Mouse (Mus musculus) hindbrain, embryonic 15.5 days (tissue): Measurements from ENCODE around the gene Prl8a9. TPM values are rescaled to one million over a fixed set of nuclear protein-coding genes. Genes with fewer than 3 reads are reported as not detected.

Source experiments
- ATAC-seq: fragments of 200-750 bp; cut with Nextera tagmentation; 2 replicates; pipeline ENCODE4 v1.8.0; 2017; ENCODE audit warnings: low read depth, moderate number of reproducible peaks, moderate TSS enrichment; ENCODE audit not compliant: low FRiP score
- H3K27ac ChIP-seq: fragments of 300-500 bp; sonication (generic); replicated peaks from 2 replicates; pipeline ENCODE4 v1.5.1; 2015; ENCODE audit warnings: mild to moderate bottlenecking, inconsistent platforms
- H3K27me3 ChIP-seq: fragments of 300-500 bp; sonication (generic); 2 replicates; pipeline ENCODE4 v1.6.1; 2015; ENCODE audit warnings: control low read depth, inconsistent platforms
- H3K36me3 ChIP-seq: fragments of 300-500 bp; sonication (generic); 2 replicates; pipeline ENCODE4 v1.6.1; 2015; ENCODE audit warnings: control low read depth, inconsistent platforms
- H3K4me1 ChIP-seq: fragments of 300-500 bp; sonication (generic); replicated peaks from 2 replicates; pipeline ENCODE4 v1.6.1; 2015; ENCODE audit warnings: control low read depth, inconsistent platforms
- H3K4me2 ChIP-seq: fragments of 300-500 bp; sonication (generic); 2 replicates; pipeline ENCODE4 v1.6.1; 2015; ENCODE audit warnings: moderate library complexity, mild to moderate bottlenecking, inconsistent platforms
- H3K4me3 ChIP-seq: fragments of 300-500 bp; sonication (generic); 2 replicates; pipeline ENCODE4 v1.5.1; 2015; ENCODE audit warnings: mild to moderate bottlenecking, inconsistent platforms
- H3K9ac ChIP-seq: fragments of 300-500 bp; sonication (generic); 2 replicates; pipeline ENCODE4 v1.6.1; 2015; ENCODE audit warnings: inconsistent platforms
- H3K9me3 ChIP-seq: fragments of 300-500 bp; sonication (generic); 2 replicates; pipeline ENCODE4 v1.6.1; 2016; ENCODE audit warnings: control low read depth, inconsistent platforms
- WGBS: fragments of 180-500 bp; shearing (Covaris S2); methylation state at CpG from one replicate; pipeline ENCODE4 v1.1.7; 2015; 5-methylcytosine and 5-hydroxymethylcytosine counted together
- polyA plus RNA-seq: library from polyadenylated mRNA; unstranded; fragments of >200 nt; fragmentation: Nextera tagmentation; extraction: Ambion mirVana; gene quantifications from 2 replicates; pipeline ENCODE4 v1.2.1, GENCODE M21; 2015

The Prl8a9 gene
- not detected in 2 replicates for polyA plus RNA-seq

GRCm38 (mm10) chr13:27564506-27564905, at the start of gene Prl8a9:
Prl8a9 (minus strand) TSS chr13:27564606.
- no peak within 1 kb of the TSS for H3K4me2 ChIP-seq
- no peaks in the 10 kb centered on the region for H3K9me3 ChIP-seq
- H3K4me3 ChIP-seq: no peak within 1 kb of the TSS
- WGBS: 88% methylated on average over 2 of the region's 2 CpGs
- H3K36me3 ChIP-seq: no peaks in the 10 kb centered on the region
- H3K27ac ChIP-seq: no peak within 1 kb of the TSS
- ATAC-seq: no peak
- H3K4me1 ChIP-seq: no peaks in the 10 kb centered on the region
- no peak within 1 kb of the TSS for H3K9ac ChIP-seq
- H3K27me3 ChIP-seq: no peaks in the 10 kb centered on the region

DNA sequence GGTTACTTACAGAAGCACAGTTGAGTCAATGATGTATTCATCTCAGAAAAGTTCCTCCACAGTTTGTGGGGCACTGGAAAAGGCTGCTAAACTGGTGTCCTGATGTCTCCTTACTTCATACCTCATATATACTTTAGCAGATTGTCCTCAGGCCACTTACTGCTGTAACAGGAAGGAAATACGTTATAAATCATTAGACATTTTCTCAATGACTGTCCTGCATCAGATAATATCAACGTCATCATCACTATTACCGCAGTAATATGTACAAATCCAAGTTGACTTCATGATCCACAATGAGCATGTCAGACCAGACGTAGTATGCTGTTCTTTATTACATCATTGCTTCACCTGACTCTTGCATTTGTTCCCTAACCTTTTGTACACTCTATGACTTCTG, 46.1 kb upstream of the Prl8a9 start, which contains the start of gene Prl7b1:
TSS of gene Prl7b1 (minus strand) at position 101 of the 400 bp plus-strand sequence.
- Histone ChIP-seq H3K4me3 (no peak within 1 kb of the TSS), H3K9ac (no peak within 1 kb of the TSS), H3K4me1 (no peaks in the 10 kb centered on the region), H3K27ac (no peak within 1 kb of the TSS), H3K27me3 (no peaks in the 10 kb centered on the region), H3K9me3 (no peaks in the 10 kb centered on the region), H3K4me2 (no peak within 1 kb of the TSS), H3K36me3 (no peaks in the 10 kb centered on the region)
- WGBS: 81% methylated on average over 4 of the region's 4 CpGs
- no peak for ATAC-seq

DNA sequence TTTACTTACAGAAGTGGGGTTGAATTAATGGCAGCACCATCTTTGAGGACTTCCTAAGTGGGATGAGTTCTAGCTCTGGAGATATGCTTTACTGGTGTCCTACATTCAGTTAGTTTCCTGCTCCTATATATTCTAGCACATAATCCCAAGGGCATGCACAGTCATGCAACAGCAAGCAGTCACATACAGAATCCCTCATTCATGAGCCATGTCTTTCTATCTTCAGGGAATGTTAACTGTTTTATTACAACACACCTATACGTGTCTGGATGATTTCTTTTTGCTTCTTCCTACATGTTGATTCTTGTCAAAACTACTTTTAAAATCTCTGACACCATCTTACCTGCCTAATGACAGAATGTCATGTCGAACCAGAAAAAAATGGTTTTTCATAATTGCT, 17.7 kb upstream of the Prl8a9 start, which contains the start of gene Prl8a1:
TSS of gene Prl8a1 (minus strand) at position 101 of the 400 bp plus-strand sequence.
- Histone ChIP-seq H3K36me3 (no peaks in the 10 kb centered on the region), H3K27ac (no peak within 1 kb of the TSS), H3K9me3 (no peaks in the 10 kb centered on the region), H3K27me3 (no peaks in the 10 kb centered on the region), H3K4me2 (no peak within 1 kb of the TSS), H3K4me3 (no peak within 1 kb of the TSS), H3K4me1 (no peaks in the 10 kb centered on the region), H3K9ac (no peak within 1 kb of the TSS)
- no peak for ATAC-seq
- 90% methylated on average over 2 of the region's 2 CpGs for WGBS

DNA sequence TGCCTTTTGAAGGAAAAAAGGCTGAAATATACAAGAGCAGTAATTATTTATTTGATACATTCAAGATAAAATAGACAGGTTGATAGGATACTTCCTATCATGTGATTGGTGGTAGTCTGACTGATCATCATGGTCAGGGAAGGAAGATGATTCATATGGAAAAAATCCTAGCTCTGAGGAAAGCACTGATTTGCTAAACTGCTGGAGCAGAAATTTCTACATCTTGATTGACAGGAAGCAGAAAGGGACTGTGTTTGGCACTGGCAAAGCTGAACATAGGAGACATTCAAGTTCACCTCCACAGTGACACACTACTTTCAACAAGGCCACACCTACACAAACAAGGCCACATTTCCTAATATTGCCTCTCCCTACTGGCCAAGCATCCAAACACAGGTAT, 11.1 kb downstream of the Prl8a9 start:
- Histone ChIP-seq H3K4me2 (no peak overlapping the region), H3K4me1 (no peaks in the 10 kb centered on the region), H3K9ac (no peak overlapping the region), H3K36me3 (no peaks in the 10 kb centered on the region), H3K9me3 (no peaks in the 10 kb centered on the region), H3K4me3 (no peak overlapping the region), H3K27me3 (no peaks in the 10 kb centered on the region), H3K27ac (no peak overlapping the region)
- ATAC-seq: no peak

DNA sequence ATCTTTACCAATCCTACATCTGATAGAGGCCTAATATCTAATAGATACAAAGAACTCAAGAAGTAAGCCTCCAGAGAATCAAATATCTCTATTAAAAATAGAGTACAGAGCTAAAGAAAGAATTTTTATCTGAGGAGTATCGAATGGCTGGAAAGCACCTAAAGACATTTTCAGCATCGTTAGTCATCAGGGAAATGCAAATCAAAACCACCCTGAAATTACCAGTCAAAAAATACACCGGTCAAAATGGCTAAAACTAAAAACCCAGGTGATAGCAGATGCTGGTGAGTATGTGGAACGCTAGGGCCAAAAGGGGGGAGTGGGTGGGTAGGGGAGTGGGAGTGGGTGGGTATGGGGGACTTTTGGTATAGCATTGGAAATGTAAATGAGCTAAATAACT, 41.2 kb downstream of the Prl8a9 start:
- Histone ChIP-seq H3K27ac (no peak overlapping the region), H3K36me3 (no peaks in the 10 kb centered on the region), H3K27me3 (no peaks in the 10 kb centered on the region), H3K9ac (no peak overlapping the region), H3K4me1 (no peaks in the 10 kb centered on the region), H3K4me3 (no peak overlapping the region), H3K4me2 (no peak overlapping the region), H3K9me3 (no peaks in the 10 kb centered on the region)
- no peak for ATAC-seq
- 90% methylated on average over 4 of the region's 4 CpGs for WGBS

DNA sequence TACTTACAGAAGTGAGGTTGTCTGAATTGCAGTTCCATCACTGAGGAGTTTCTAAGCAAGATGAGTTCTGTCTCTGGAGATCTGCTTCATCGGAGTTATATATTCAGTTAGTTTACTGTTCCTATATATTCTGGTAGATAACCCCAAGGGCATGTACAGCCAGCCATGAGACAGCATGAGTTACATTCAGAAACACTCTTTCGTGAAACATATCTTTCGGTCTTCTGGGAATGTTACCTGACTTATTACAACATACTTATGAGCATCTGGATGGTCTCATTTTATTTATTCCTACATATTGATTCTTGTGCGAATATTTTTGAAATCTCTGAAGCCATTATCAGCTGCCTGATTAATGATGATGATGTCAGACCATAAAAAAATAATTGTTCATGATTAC, 51.3 kb downstream of the Prl8a9 start, which contains the start of gene Prl8a8:
TSS of gene Prl8a8 (minus strand) at position 101 of the 400 bp plus-strand sequence.
- H3K4me3 ChIP-seq: no peak within 1 kb of the TSS
- no peaks in the 10 kb centered on the region for H3K27me3 ChIP-seq
- H3K36me3 ChIP-seq: no peaks in the 10 kb centered on the region
- WGBS: 91% methylated on average over 4 of the region's 4 CpGs
- no peak for ATAC-seq
- H3K9me3 ChIP-seq: no peaks in the 10 kb centered on the region
- H3K4me1 ChIP-seq: no peaks in the 10 kb centered on the region
- no peak within 1 kb of the TSS for H3K4me2 ChIP-seq
- H3K9ac ChIP-seq: no peak within 1 kb of the TSS
- H3K27ac ChIP-seq: no peak within 1 kb of the TSS

Other genes starting within 250 kb of the Prl8a9 start
- not detected in 2 replicates for gene Prl8a2, start 218.9 kb downstream of the Prl8a9 start, polyA plus RNA-seq
- gene Prl2b1, start 173.8 kb downstream of the Prl8a9 start, polyA plus RNA-seq: not detected in 2 replicates
- not detected in 2 replicates for gene Prl8a6, start 125.9 kb downstream of the Prl8a9 start, polyA plus RNA-seq
- gene Prl8a8, start 51.4 kb downstream of the Prl8a9 start, polyA plus RNA-seq: not detected in 2 replicates
- gene Prl8a1, start 17.6 kb upstream of the Prl8a9 start, polyA plus RNA-seq: not detected in 2 replicates
- not detected in 2 replicates for gene Prl7b1, start 46.0 kb upstream of the Prl8a9 start, polyA plus RNA-seq
- not detected in 2 replicates for gene Prl7a1, start 77.9 kb upstream of the Prl8a9 start, polyA plus RNA-seq
- not detected in 2 replicates for gene Prl7a2, start 103.4 kb upstream of the Prl8a9 start, polyA plus RNA-seq
- gene Prl7d1, start 152.1 kb upstream of the Prl8a9 start, polyA plus RNA-seq: not detected in 2 replicates
- not detected in 2 replicates for gene Prl7c1, start 216.2 kb upstream of the Prl8a9 start, polyA plus RNA-seq
- not detected in 2 replicates for gene Prl2a1, start 237.0 kb upstream of the Prl8a9 start, polyA plus RNA-seq